Mouse (Mus musculus) macrophage (primary cell): Measurements from ENCODE around the gene Adcy1. TPM values are rescaled to one million over a fixed set of nuclear protein-coding genes. Genes with fewer than 3 reads are reported as not detected.

Source experiments
- H3K27ac ChIP-seq: fragments of 350-480 bp; formaldehyde crosslinking; 2 replicates; pipeline ENCODE4 v1.9.0; 2021
- H3K36me3 ChIP-seq: fragments of 350-480 bp; formaldehyde crosslinking; 2 replicates; pipeline ENCODE4 v1.9.0; 2021; ENCODE audit errors: inconsistent target
- H3K4me3 ChIP-seq: fragments of 350-480 bp; formaldehyde crosslinking; 2 replicates; pipeline ENCODE4 v1.9.0; 2021; ENCODE audit errors: inconsistent target
- H3K79me2 ChIP-seq: fragments of 350-480 bp; formaldehyde crosslinking; 2 replicates; pipeline ENCODE4 v1.9.0; 2021; ENCODE audit errors: inconsistent target
- WGBS: methylation state at CpG from one replicate; pipeline ENCODE4 v1.1.7; 2026; ENCODE audit warnings: inconsistent platforms; ENCODE audit not compliant: missing documents; 5-methylcytosine and 5-hydroxymethylcytosine counted together
- polyA plus RNA-seq: library from polyadenylated mRNA; stranded (reverse); fragments of 250-400 nt; gene quantifications from 3 replicates; pipeline ENCODE4 v1.2.4, GENCODE M21; 2018; ENCODE audit warnings: inconsistent platforms

The Adcy1 gene
- polyA plus RNA-seq, 1 experiment from 2014 or later, result not detected

DNA sequence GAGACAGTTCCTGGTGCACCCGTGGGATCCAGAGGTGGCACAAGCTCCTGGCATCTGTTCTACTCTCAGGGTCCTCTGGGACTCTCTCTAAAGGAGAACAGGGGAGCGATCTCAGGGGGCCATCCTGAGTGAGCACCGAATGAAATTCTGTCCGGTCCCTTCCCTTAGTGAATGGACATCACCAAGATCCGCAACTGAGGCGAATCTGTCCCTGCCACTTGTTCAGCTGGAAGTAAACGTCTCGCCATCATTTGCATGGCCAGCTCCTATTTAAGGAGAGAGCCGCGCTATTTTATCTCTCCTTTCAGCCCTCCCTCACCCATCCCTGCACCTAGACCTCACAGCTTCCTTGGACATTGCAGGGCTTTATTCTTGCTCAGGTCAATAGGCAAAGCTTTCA, 723 bp upstream of the Adcy1 start:
- Histone ChIP-seq H3K79me2 (no peaks in the 10 kb centered on the region), H3K4me3 (no peak overlapping the region), H3K27ac (no peak overlapping the region), H3K36me3 (no peaks in the 10 kb centered on the region)
- WGBS, result 25% methylated on average over 9 of the region's 10 CpGs

DNA sequence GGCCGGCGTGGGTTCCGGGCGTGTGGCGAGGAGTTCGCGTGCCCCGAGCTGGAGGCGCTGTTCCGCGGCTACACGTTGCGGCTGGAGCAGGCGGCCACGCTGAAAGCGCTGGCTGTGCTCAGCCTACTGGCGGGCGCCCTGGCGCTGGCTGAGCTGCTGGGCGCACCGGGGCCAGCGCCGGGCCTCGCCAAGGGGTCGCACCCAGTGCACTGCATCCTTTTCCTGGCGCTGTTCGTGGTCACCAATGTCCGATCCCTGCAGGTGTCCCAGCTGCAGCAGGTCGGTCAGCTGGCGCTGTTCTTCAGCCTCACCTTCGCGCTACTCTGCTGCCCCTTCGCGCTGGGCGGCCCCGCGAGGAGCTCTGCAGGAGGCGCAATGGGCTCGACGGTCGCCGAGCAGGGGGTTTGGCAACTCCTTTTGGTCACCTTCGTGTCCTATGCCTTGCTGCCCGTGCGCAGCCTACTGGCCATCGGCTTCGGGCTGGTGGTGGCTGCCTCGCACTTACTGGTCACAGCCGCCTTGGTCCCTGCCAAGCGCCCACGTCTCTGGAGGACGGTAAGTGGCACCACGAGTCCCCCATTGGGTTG, 485 bp downstream of the Adcy1 start:
- Histone ChIP-seq H3K27ac (no peak overlapping the region), H3K79me2 (no peaks in the 10 kb centered on the region), H3K36me3 (no peaks in the 10 kb centered on the region), H3K4me3 (no peak overlapping the region)
- WGBS, result 3% methylated on average over 52 of the region's 53 CpGs

DNA sequence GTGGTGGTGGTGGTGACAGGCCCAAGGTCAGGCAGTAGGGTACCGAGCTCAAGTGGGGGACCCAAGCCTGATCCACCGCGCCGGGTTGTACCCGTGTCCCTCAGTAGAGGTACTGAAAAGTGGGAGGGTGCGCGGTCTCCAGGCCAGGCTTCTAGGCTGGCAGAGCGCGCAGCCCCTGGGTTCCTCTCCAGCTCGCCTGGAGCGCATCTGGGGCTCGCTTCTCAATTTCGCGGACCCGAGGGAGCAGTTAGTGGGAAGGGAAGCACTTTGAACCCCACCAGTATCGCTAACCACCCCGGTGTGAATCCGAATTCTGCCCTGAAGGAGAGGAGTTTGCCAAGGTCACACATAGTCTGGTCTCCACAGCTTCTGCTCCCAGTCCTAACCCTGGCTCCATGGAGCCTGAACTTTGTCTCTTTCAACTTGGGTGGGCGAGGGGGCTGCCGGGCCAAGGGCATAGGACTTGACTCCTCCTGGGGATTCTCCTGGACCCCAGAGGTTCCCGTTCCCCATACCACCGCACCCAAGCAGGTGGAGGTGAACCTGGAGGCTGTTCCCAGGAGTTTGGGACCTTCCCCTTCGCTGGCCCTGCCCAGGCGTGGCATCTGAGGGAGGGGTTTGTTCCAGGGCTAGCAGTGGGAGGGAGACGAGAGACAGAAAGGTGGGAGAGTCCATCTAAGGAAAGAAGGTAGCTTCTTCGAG, 1.3 kb downstream of the Adcy1 start:
- no peak overlapping the region for H3K27ac ChIP-seq
- no peaks in the 10 kb centered on the region for H3K36me3 ChIP-seq
- H3K79me2 ChIP-seq, result no peaks in the 10 kb centered on the region
- no peak overlapping the region for H3K4me3 ChIP-seq
- WGBS, result 5% methylated on average over 25 of the region's 26 CpGs

DNA sequence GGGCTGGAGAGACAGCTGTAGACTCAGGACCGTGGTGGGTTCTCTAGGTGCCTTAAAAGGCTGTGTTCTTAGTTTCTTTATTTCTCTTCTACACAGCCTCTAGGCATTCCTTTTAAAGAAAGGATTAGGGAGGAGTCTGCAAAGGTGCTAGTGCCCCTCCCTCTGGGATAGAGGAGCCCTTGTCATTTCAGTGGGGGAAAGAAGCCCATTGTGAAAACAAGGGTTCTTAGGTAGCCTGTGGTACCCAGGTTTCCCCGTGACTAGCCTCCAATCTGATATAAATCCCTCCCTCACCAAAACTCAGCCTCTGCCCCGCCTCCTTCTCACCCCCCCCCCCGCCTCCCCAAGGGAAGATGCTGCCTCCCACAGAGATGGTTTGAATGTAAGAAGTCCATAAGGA, 2.1 kb downstream of the Adcy1 start:
- 5% methylated on average over 4 of the region's 4 CpGs for WGBS
- Histone ChIP-seq H3K27ac (no peak overlapping the region), H3K79me2 (no peaks in the 10 kb centered on the region), H3K36me3 (no peaks in the 10 kb centered on the region), H3K4me3 (no peak overlapping the region)

DNA sequence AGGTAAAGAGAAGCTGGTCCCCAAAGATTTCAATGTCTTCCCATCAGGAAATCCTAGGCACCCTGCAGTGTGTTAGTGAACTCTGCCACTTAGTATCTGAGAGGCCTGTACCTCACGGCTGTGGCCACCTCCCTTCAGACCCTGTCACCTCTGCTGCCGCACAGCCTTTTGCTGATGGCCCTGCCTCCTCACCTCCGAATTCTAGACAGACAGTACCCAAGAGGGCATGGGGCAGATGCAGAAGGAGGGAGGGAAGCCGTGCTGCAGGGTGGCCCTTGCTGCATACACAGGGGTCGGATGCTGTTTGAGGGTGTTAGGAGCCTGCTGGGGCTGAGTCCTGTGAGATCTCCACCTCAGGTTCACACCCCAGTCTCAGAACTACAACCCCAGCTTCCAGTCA, 2.6 kb downstream of the Adcy1 start:
- Histone ChIP-seq H3K4me3 (no peak overlapping the region), H3K27ac (no peak overlapping the region), H3K79me2 (no peaks in the 10 kb centered on the region), H3K36me3 (no peaks in the 10 kb centered on the region)
- 23% methylated on average over 5 of the region's 5 CpGs for WGBS

DNA sequence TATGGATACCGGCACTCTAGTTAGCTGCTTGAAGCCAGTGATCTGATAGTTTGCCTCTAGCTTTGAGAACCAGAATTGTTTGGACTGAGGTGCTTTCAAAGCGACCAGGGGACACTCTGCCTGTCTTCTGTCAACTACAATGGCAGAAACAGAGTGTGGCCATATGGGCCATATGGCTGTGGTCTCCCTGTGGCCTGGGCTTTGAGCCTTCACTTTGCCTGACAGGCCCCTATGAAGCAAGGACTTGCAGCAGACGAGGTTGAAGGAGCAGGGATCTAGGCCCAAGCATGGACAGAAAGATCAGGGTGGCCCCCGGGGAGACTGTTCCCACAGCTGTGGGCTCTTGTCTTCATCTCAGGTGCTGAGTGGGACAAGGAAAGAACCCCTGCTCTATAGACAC, 4.0 kb downstream of the Adcy1 start:
- H3K4me3 ChIP-seq, result no peak overlapping the region
- H3K79me2 ChIP-seq, result no peaks in the 10 kb centered on the region
- H3K36me3 ChIP-seq, result no peaks in the 10 kb centered on the region
- WGBS, result 72% methylated on average over 4 of the region's 4 CpGs
- no peak overlapping the region for H3K27ac ChIP-seq

DNA sequence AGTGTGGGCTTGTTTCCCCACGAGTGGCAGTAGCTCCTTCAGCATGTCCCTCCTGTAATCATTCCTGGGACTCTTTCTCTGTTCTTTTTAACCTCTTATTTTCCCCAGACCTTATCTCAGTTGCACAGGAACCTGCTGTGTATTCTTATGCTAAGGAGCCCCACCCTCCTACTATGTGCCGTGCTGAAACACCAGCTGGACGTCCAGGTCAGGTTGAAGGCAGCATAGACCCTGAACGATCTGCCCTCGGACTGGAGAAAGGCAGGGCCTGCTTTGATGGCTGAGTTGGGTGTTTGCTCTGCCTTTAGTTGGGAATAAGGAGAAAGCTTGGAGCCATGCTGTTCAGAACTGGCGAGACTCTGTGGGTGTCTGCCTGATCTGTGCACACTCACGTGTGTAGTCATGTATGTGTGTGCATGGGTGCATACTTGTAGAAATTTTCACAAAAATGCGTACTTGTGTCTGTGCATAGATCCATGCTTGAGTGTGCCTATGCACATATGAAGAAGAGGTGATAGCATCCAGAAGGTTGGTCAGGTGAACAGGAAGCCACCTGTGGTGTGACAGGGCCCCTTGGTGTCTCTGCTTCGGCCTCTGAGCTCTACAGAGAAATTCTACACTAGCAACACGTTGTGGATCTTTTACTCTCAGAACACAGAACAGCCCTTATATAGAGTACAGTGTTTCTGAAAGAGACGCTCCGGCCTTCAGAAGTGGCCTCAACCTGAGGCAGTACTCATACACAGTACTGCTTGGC, 5.4 kb downstream of the Adcy1 start:
- 86% methylated on average over 12 of the region's 12 CpGs for WGBS
- H3K79me2 ChIP-seq, result no peaks in the 10 kb centered on the region
- no peak overlapping the region for H3K4me3 ChIP-seq
- no peaks in the 10 kb centered on the region for H3K36me3 ChIP-seq
- H3K27ac ChIP-seq, result no peak overlapping the region

DNA sequence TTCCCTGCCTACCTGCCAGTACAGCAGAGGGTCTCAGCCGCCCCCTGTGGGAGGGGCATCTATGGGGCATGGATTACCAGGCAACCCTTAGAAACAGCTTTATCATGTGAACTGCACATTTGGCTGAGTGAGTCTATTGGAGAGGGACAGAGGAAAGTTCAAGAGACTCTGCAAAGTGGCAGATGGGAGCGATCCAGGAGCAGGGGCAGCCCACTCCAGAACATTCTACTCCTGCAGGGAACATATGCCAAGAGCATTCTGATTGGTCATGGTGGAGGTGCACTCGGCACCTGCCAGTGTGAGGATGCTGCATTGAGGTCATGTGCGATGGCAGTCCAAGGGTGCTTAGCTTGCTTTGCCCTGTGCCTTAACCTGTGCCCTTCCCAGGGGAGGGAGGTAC, 6.5 kb downstream of the Adcy1 start:
- Histone ChIP-seq H3K79me2 (no peaks in the 10 kb centered on the region), H3K27ac (no peak overlapping the region), H3K36me3 (no peaks in the 10 kb centered on the region), H3K4me3 (no peak overlapping the region)
- 82% methylated on average over 4 of the region's 4 CpGs for WGBS

DNA sequence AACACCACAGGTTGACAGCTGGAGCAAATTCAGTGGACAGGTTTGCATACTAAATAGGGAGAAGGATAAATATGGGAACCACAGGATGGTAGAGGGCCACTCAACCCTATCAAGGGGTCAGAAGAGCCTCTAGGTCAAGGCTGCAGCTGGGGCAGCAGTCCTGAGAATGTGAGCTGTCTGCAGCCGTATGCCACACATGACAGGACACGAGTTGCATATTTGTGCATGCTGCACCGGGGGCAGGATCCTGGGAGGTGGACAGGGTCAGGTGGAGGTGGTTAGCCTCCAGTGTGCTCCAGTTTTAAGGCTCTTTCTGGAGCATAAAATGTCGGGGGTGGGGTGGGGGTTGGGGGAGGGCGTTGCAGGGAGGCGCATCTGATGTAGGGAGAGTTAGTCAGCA, 8.3 kb downstream of the Adcy1 start:
- no peak overlapping the region for H3K27ac ChIP-seq
- H3K4me3 ChIP-seq, result no peak overlapping the region
- 78% methylated on average over 6 of the region's 6 CpGs for WGBS
- no peaks in the 10 kb centered on the region for H3K36me3 ChIP-seq
- no peaks in the 10 kb centered on the region for H3K79me2 ChIP-seq

DNA sequence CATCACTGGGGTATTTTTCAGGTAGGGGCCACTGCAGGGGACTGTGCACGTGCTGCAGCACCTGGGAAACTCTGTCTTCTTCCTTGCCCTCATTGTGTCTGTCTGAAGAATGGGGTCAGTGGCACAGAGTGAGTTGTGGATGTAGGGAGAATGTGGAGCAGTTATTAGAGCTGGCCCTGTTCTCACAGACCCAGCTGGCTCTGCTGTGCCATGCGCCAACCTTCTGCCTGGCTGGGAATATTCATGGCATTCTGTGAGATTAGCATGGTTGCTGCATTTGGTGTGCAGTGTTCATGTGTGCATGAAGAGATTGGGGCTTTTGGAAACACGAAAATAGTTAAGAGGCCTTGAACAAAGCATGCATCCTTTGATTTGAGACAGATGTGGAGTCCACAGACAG, 10.3 kb downstream of the Adcy1 start:
- Histone ChIP-seq H3K4me3 (no peak overlapping the region), H3K27ac (no peak overlapping the region), H3K79me2 (no peaks in the 10 kb centered on the region), H3K36me3 (no peaks in the 10 kb centered on the region)
- 85% methylated on average over 3 of the region's 3 CpGs for WGBS

DNA sequence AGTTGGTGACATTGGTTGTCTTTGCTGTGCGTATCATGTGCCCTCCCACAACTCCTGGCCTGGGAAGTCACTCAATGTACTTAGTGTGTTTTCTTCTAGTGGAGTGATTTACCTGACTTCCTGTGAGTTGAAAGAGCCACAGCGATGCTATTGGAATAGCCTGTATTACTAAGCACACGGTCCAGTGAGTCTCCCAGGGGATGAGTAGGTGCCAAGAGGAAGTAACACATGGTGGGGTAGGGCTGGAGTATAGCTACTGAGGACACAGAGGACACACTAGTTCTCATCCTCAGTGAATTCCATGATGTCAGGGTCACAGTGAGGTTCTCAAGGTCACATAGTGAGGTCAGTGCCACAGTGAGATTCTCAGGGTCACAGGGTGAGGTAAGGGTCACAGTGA, 13.2 kb downstream of the Adcy1 start:
- no peaks in the 10 kb centered on the region for H3K79me2 ChIP-seq
- H3K4me3 ChIP-seq, result no peak overlapping the region
- H3K36me3 ChIP-seq, result no peaks in the 10 kb centered on the region
- 73% methylated on average over 3 of the region's 3 CpGs for WGBS
- no peak overlapping the region for H3K27ac ChIP-seq

DNA sequence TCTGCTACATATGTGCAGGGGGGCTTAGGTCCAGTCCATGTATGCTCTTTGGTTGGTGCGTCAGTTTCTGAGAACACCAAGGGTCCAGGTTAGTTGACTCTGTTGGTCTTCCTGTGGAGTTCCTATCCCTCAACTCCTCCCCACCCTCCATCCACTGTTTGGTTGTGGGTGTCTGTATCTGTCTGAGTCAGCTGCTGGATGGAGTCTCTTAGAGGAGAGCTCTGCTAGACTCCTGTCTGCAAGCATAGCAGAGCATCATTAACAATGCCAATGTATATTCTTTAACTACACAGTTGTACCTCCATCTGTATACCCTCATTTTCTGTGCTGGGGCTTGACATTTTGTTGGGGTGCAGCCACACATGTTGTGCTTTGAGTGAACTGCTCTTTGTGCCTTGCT, 18.6 kb downstream of the Adcy1 start:
- H3K4me3 ChIP-seq, result no peak overlapping the region
- 100% methylated on average over 1 of the region's 1 CpGs for WGBS
- H3K79me2 ChIP-seq, result no peaks in the 10 kb centered on the region
- H3K36me3 ChIP-seq, result no peaks in the 10 kb centered on the region
- H3K27ac ChIP-seq, result no peak overlapping the region

DNA sequence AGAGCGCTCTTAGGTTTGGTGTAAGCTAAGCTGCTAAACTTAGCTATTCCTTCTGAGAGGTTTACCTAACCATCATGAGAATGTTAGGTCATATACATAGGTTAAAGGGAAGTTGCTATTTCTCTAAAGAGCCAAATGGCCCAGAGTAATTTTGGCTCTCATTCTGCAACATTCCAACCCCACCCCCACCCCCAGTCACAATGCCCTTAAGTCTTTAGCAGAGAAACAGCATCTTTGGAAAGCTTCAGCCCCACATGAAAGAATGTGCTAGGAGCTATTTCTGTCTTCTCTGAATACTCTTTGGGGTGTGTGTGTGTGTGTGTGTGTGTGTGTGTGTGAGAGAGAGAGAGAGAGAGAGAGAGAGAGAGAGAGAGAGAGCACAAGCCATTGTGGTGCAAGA, 20.6 kb downstream of the Adcy1 start:
- Histone ChIP-seq H3K36me3 (no peaks in the 10 kb centered on the region), H3K4me3 (no peak overlapping the region), H3K79me2 (no peaks in the 10 kb centered on the region), H3K27ac (no peak overlapping the region)
- 85% methylated on average over 1 of the region's 1 CpGs for WGBS

DNA sequence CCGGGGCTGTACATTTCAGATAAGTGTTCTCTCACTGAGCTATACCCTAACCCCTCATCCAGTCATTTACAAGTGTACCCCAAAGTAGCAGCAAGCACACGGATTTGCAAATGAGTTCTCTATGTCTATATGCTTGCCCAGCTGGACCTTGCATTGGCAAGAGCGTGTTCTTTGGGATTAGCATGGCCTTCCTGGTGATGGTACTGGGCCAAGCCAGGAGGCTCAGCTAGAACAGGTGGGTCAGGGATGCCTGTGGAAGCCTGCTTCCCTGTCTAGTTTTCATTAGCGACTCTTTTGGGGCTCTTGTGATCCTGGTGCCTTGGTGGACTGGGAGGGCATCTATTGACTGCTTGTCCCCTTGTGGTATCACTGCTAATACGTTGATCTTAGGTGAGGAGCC, 21.9 kb downstream of the Adcy1 start:
- WGBS, result 79% methylated on average over 5 of the region's 5 CpGs
- no peak overlapping the region for H3K4me3 ChIP-seq

DNA sequence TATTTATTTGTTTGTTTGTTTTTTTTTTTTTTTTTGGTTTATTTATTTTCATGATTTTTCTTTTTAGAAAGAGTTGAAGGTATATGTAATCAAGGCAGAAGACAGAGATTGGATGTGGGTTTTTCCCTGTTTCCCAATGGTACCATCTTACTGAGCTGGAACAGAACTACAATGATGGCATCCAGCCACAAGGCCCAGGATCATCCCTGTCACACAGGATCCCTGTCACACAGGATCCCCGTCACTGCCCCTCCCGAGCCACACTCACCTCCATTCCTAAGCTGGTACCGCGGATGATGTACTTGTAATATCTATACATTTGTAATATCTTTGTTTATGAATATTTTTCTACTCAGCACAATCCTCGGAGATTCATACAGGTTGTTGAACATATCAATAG, 27.8 kb downstream of the Adcy1 start:
- WGBS, result 92% methylated on average over 5 of the region's 5 CpGs
- H3K36me3 ChIP-seq, result no peaks in the 10 kb centered on the region
- no peaks in the 10 kb centered on the region for H3K79me2 ChIP-seq
- H3K4me3 ChIP-seq, result no peak overlapping the region
- no peak overlapping the region for H3K27ac ChIP-seq

More for the DNA sequence above, 21.9 kb downstream of the Adcy1 start:
- H3K27ac ChIP-seq, result no peak overlapping the region
- H3K79me2 ChIP-seq, result no peaks in the 10 kb centered on the region
- H3K36me3 ChIP-seq, result no peaks in the 10 kb centered on the region
